Mouse (Mus musculus): ENCODE measurements around the gene Wasf1. TPM values are rescaled to one million over a fixed set of nuclear protein-coding genes. Genes with fewer than 3 reads are reported as not detected.

The Wasf1 gene
- total RNA-seq, 1 experiment: 5.2 TPM

DNA sequence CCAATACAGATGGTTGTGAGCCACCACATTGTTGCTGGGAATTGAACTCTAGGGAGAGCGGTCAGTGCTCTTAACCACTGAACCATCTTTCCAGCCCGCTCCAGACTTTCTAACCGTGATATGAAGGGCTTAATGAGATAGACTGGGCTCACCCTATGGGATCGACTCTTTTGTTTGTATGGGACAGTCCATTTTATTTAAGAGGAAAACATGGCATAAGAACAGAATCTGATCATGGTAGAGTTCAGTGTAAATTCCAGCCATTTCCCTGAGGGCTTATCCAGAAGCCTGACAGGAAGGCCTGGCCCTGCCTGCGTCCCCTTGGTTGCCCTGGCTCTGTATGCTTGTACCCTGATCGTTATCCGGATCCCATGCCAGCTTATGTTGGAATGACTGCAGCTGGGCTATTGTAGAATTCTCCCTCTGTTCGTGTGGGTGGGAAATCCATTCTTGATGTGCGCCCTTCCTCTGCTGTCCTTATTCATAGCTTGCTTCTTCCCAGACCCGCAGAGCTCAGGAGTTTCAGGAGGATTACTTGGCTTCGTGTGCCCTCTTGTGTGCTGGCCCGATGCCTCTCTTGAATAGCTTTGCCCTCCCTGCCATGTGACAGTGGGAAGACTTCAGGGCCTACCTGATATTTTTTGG lies 87.4 kb downstream of the Wasf1 start:
- H3K9me3 ChIP-seq (ENCODE audit: control insufficient read depth, insufficient read depth, low read depth, low read length): no peaks in the 10 kb centered on the region
- no peak overlapping the region for H3K9ac ChIP-seq (ENCODE audit: insufficient read depth, low read depth, low read length, poor library complexity, severe bottlenecking)
- no peaks in the 10 kb centered on the region for H3K36me3 ChIP-seq (ENCODE audit: control insufficient read depth, insufficient read depth, low read length, poor library complexity, severe bottlenecking)
- TF ChIP-seq ZC3H11A (IDR thresholded peaks at IDR 0.05; ENCODE audit: borderline replicate concordance, low read depth, low read length) (no peak), HCFC1 (IDR thresholded peaks at IDR 0.05; ENCODE audit: borderline replicate concordance, insufficient read depth, low read length) (no peak), ZNF384 (IDR thresholded peaks at IDR 0.05; ENCODE audit: low read depth, low read length) (no peak), CHD2 (IDR thresholded peaks at IDR 0.05; ENCODE audit: low read depth, low read length) (no peak), MAFK (IDR thresholded peaks at IDR 0.05; ENCODE audit: insufficient read depth, low read depth, low read length) (no peak)
- no peak overlapping the region for H3K4me3 ChIP-seq (ENCODE audit: insufficient read depth in 1 of 2, low read depth in 1 of 2, low read length in 2 of 2, poor library complexity in 1 of 2, severe bottlenecking in 1 of 2)
- H3K4me1 ChIP-seq (ENCODE audit: control insufficient read depth in 2 of 2, insufficient read depth in 2 of 2, low read length in 2 of 2, poor library complexity in 1 of 2): peaks cover 0 to 4% of the 10 kb centered on the region in 2 experiments; a peak in 1 of 4 replicates
- no peak for DNase-seq (ENCODE audit: low read depth, low spot score)
- no peak overlapping the region for H3K27ac ChIP-seq (ENCODE audit: insufficient read depth, low read depth, low read length, poor library complexity, severe bottlenecking)
- in situ Hi-C loops (cut with MboI; ENCODE audit: low sequenced_read_pairs in 2 of 2, unreplicated experiment in 2 of 2): no loop called here

DNA sequence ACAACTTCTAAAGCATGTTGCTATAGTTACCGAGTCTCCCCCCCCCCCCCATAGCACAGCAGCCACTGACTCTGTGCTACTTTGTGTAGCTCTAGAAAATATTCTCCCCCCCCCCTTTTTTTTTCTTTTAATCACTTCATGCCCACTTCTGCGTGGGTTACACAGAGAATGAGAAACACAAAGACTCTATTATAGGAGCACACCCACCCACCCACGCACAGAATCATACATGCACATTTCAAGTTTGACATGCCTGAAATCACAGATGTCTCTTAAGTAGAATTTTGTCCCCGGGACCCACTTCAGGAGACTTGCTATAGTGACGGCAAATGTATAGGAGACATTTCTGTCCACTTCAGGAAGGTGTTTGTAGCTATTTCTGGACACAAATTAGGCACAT lies 88.0 kb downstream of the Wasf1 start:
- TF ChIP-seq HCFC1 (IDR thresholded peaks at IDR 0.05; ENCODE audit: borderline replicate concordance, insufficient read depth, low read length) (no peak), ZC3H11A (IDR thresholded peaks at IDR 0.05; ENCODE audit: borderline replicate concordance, low read depth, low read length) (no peak), CHD2 (IDR thresholded peaks at IDR 0.05; ENCODE audit: low read depth, low read length) (no peak), ZNF384 (IDR thresholded peaks at IDR 0.05; ENCODE audit: low read depth, low read length) (no peak), MAFK (IDR thresholded peaks at IDR 0.05; ENCODE audit: insufficient read depth, low read depth, low read length) (no peak)
- DNase-seq (ENCODE audit: low read depth, low spot score): no peak
- Histone ChIP-seq H3K27ac (ENCODE audit: insufficient read depth, low read depth, low read length, poor library complexity, severe bottlenecking) (no peak overlapping the region), H3K4me3 (ENCODE audit: insufficient read depth in 1 of 2, low read depth in 1 of 2, low read length in 2 of 2, poor library complexity in 1 of 2, severe bottlenecking in 1 of 2) (no peak overlapping the region), H3K36me3 (ENCODE audit: control insufficient read depth, insufficient read depth, low read length, poor library complexity, severe bottlenecking) (no peaks in the 10 kb centered on the region), H3K9me3 (ENCODE audit: control insufficient read depth, insufficient read depth, low read depth, low read length) (no peaks in the 10 kb centered on the region), H3K9ac (ENCODE audit: insufficient read depth, low read depth, low read length, poor library complexity, severe bottlenecking) (no peak overlapping the region), H3K4me1 (ENCODE audit: control insufficient read depth in 2 of 2, insufficient read depth in 2 of 2, low read length in 2 of 2, poor library complexity in 1 of 2) (peaks cover 0 to 4% of the 10 kb centered on the region in 2 experiments; a peak in 1 of 4 replicates)
- in situ Hi-C loops (cut with MboI; ENCODE audit: low sequenced_read_pairs in 2 of 2, unreplicated experiment in 2 of 2): no loop called here

DNA sequence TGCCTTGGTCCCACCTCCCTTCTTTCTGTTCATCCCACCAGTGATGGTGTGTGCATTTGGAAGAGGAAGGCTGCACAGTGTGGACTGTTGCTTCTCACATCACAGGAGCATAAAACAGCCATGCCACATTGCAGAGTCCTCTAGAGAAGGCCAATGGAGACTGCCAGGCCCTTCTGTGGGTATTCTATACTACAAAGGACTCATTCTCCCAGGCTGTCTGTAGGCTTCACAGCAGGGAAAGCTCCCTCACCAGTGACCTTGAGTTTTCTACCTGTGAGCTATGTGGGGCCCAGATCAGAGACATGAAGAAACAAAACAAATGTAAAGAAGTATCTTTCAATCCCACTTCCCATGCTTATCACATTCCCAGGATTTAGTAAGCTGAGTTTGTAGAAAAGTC lies 100.5 kb downstream of the Wasf1 start:
- Histone ChIP-seq H3K36me3 (ENCODE audit: control insufficient read depth, insufficient read depth, low read length, poor library complexity, severe bottlenecking) (no peaks in the 10 kb centered on the region), H3K9ac (ENCODE audit: insufficient read depth, low read depth, low read length, poor library complexity, severe bottlenecking) (no peak overlapping the region), H3K27ac (ENCODE audit: insufficient read depth, low read depth, low read length, poor library complexity, severe bottlenecking) (no peak overlapping the region), H3K4me1 (ENCODE audit: control insufficient read depth in 2 of 2, insufficient read depth in 2 of 2, low read length in 2 of 2, poor library complexity in 1 of 2) (no peaks in the 10 kb centered on the region), H3K4me3 (ENCODE audit: insufficient read depth in 1 of 2, low read depth in 1 of 2, low read length in 2 of 2, poor library complexity in 1 of 2, severe bottlenecking in 1 of 2) (no peak overlapping the region), H3K9me3 (ENCODE audit: control insufficient read depth, insufficient read depth, low read depth, low read length) (peaks cover 4% of the 10 kb centered on the region; the same call in 1 of the 2 replicates)
- no peak for DNase-seq (ENCODE audit: low read depth, low spot score)
- in situ Hi-C loops (cut with MboI; ENCODE audit: low sequenced_read_pairs in 2 of 2, unreplicated experiment in 2 of 2): no loop called here
- no peak for TF ChIP-seq CHD2 (IDR thresholded peaks at IDR 0.05; ENCODE audit: low read depth, low read length)
- TF ChIP-seq ZNF384 (IDR thresholded peaks at IDR 0.05; ENCODE audit: low read depth, low read length): no peak
- TF ChIP-seq MAFK (IDR thresholded peaks at IDR 0.05; ENCODE audit: insufficient read depth, low read depth, low read length): no peak
- no peak for TF ChIP-seq ZC3H11A (IDR thresholded peaks at IDR 0.05; ENCODE audit: borderline replicate concordance, low read depth, low read length)
- TF ChIP-seq HCFC1 (IDR thresholded peaks at IDR 0.05; ENCODE audit: borderline replicate concordance, insufficient read depth, low read length): no peak

DNA sequence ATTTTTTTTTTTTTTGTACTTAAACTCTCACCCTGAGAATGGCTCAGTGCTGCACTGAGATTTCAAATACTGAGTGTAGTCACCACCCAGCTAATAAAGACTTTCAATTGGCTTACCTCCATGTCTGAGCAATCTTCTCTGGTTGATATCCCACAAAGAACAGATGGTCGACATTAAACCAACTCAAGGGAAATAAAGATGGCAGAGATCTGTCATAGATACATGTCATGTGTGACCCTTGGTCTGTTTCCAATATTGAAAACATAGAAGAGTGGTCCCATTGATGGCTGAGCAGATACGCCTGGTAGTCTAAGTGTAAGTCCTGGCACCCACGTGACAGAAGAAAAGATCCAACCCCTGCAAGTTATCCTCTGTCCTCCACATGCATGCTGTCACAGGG lies 101.3 kb downstream of the Wasf1 start:
- no peak overlapping the region for H3K9ac ChIP-seq (ENCODE audit: insufficient read depth, low read depth, low read length, poor library complexity, severe bottlenecking)
- no peak overlapping the region for H3K4me3 ChIP-seq (ENCODE audit: insufficient read depth in 1 of 2, low read depth in 1 of 2, low read length in 2 of 2, poor library complexity in 1 of 2, severe bottlenecking in 1 of 2)
- H3K27ac ChIP-seq (ENCODE audit: insufficient read depth, low read depth, low read length, poor library complexity, severe bottlenecking): no peak overlapping the region
- peaks cover 2% of the 10 kb centered on the region; the same call in 1 of the 2 replicates for H3K9me3 ChIP-seq (ENCODE audit: control insufficient read depth, insufficient read depth, low read depth, low read length)
- no peak for DNase-seq (ENCODE audit: low read depth, low spot score)
- no peaks in the 10 kb centered on the region for H3K4me1 ChIP-seq (ENCODE audit: control insufficient read depth in 2 of 2, insufficient read depth in 2 of 2, low read length in 2 of 2, poor library complexity in 1 of 2)
- in situ Hi-C loops (cut with MboI; ENCODE audit: low sequenced_read_pairs in 2 of 2, unreplicated experiment in 2 of 2): no loop called here
- no peaks in the 10 kb centered on the region for H3K36me3 ChIP-seq (ENCODE audit: control insufficient read depth, insufficient read depth, low read length, poor library complexity, severe bottlenecking)
- TF ChIP-seq MAFK (IDR thresholded peaks at IDR 0.05; ENCODE audit: insufficient read depth, low read depth, low read length) (no peak), ZC3H11A (IDR thresholded peaks at IDR 0.05; ENCODE audit: borderline replicate concordance, low read depth, low read length) (no peak), HCFC1 (IDR thresholded peaks at IDR 0.05; ENCODE audit: borderline replicate concordance, insufficient read depth, low read length) (no peak), CHD2 (IDR thresholded peaks at IDR 0.05; ENCODE audit: low read depth, low read length) (no peak), ZNF384 (IDR thresholded peaks at IDR 0.05; ENCODE audit: low read depth, low read length) (no peak)
